Mouse (Mus musculus) embryonic stem cell, embryonic (primary cell): ENCODE measurements around the gene Pid1.

Experiments
- CTCF ChIA-PET, 4 experiments: fragments of 300-600 bp in 2 of 4; fragments of 350-600 bp in 2 of 4; sonication (Branson Sonifier 250); formaldehyde crosslinking; loops; one replicate each; lab custom pipeline; 2022; ENCODE audit warnings: inconsistent platforms in 2 of 4; lab: Charles Lee
- POLR2A ChIA-PET, 4 experiments: fragments of 300-600 bp in 2 of 4; fragments of 350-600 bp in 2 of 4; sonication (Branson Sonifier 250); formaldehyde crosslinking; loops; one replicate each; lab custom pipeline; 2022; ENCODE audit warnings: antibody characterized with exemption in 4 of 4, inconsistent platforms in 1 of 4; lab: Charles Lee

The Pid1 gene

DNA sequence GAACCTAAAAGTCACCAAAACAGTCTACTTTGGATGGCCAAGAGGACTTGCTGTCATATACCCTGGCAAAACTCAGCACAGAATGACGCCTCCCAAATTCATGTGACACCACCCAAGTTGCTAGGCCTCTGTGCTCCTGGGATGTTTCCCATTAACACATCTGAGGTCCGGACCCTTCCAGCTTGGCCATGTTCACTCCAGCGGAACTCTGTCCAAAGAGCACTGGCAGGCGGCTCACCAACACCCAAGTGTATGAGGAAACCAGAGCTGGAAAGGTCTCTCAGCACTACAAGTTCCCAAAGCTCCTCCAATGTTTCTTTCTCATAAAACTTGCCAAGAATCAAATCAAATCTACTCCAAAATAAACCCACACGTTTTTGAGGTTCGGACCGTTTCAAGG lies 138.4 kb downstream of the Pid1 start:
- POLR2A ChIA-PET, result interaction anchor here in 2 of 4 experiments (1.2 to 1.9 kb wide), 3 partner anchors 13 to 59 kb away, joined by 3 to 6 read pairs (median 3); no protein-coding TSS in a partner anchor
- CTCF ChIA-PET, result interaction anchor here in 3 of 4 experiments (0.6 to 1.1 kb wide), 3 partner anchors 16 to 561 kb away, joined by 3 read pairs; no protein-coding TSS in a partner anchor

DNA sequence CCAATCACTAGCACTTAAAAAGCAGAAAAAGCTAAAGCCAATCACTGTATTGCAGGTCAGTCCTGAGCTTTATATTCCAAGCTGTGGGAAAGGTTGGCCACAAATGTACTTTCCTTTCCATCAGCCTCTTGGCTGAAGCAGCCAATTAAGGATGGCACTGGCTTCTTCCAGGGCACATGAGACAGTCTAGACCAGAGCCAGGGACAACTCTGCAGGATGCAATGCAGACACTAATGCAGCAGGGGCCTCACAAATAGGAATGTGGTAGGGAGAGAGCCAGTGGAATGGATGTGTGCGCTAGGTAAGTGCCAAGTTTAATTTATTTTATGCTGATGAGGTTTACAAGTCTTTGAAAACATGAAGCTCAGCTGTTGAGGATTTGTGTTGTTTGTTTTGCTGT lies 141.9 kb downstream of the Pid1 start:
- ChIA-PET CTCF (no interaction called here), POLR2A (no interaction called here)

DNA sequence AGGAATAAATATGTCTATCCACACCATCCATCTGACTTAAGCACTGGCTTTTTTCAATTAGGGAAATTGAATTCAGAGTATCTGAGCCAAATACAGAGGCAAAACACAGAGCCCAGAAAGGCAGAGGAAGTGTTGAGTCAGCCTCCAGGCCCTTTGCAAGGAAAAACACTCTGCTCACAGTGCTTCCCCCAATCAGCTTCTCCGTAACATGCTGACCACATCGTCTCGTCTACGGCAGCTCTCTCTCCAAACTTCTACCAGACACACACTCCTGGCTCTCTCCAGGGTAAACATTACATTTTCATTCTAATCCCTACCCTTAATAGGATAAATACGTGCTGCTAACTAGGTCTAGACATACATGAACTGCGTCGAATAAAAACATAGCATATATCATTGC lies 145.4 kb downstream of the Pid1 start:
- ChIA-PET CTCF (no interaction called here), POLR2A (interaction anchor here in 2 of 4 experiments (1.4 kb wide), 2 partner anchors 12 to 114 kb away, joined by 3 read pairs; no protein-coding TSS in a partner anchor)

DNA sequence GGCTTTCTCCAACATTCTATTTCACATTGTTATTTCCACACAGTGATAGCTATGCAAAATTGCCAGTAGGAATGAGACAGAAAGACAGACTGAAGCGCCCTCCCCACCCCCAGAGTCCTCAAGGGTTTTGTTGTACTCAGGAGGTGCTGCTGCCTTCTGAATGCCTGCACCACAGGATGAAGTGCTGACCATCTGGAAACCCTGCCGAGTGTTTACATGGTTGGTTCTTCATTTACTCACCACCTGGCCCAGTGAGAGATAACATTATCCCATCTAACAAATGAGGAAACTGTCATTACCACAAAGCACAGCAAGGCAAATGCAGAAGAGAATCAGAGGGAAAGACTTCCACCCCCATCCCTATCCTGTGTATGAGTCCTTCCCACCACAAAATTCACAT lies 146.2 kb downstream of the Pid1 start:
- ChIA-PET POLR2A (interaction anchor here in 1 of 4 experiments (1.4 kb wide), 1 partner anchor 115 kb away, joined by 3 read pairs; no protein-coding TSS in a partner anchor), CTCF (no interaction called here)

DNA sequence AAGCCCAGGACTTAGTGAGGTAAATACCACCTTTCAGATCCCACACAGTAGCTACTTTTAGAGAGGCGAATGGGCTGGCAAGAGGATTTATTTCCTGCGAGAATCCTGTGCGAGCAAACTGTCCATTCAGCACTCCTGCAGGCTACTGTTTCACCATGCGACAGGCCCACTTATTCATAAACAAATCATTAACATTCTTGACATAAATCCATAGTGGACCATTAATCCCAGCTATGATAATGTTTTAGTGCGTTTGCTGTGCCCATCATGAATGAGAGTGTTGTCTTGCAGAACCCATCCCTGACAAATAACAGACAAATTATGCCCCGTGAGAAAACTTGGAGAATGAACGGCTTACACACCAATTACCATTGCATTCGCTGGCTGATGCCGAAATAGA lies 152.5 kb downstream of the Pid1 start:
- ChIA-PET POLR2A (no interaction called here), CTCF (no interaction called here)

DNA sequence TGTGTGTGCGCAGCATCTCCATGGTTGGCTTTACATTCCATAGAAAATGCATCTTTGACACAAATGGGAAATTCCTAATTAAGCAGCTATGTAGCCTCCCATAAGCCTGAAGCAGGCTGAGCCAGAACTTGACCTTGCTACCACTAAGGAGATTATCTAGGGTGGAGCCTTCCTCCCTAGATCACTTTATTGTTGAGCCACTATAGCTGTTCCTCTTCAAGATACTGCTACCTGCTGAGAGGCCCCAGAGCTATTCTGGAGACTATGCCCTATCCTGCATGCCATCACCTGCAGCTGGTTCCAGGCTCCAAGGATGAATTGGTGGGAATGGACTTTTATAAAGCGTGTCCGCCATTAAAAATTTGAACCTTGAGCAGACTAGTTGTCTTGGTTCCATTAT lies 158.2 kb downstream of the Pid1 start:
- ChIA-PET CTCF (interaction anchor here in 2 of 4 experiments (0.6 kb wide), 2 partner anchors 13 to 37 kb away, joined by 3 to 6 read pairs; no protein-coding TSS in a partner anchor), POLR2A (interaction anchor here in 2 of 4 experiments (0.6 to 1.6 kb wide), 5 partner anchors 13 to 674 kb away, joined by 3 to 5 read pairs (median 3); no protein-coding TSS in a partner anchor)

DNA sequence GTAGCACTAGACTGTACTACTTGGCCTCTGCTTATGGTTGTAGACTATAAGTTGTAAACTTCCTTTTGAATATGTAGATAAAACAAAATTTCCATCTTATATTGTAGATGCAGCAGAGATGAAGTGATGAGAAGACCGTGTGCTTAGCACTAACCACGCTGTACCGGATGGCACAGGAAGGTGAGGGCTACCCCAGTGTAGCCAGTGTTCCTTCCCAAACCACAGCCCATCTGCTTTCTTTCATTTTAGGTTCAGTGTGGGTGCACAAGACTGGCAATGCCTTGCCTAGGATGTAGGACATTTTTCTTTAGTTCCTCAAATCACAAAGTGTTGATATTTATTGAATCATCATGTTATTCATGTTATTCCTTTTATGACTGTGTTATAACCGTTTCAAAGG lies 160.5 kb downstream of the Pid1 start:
- POLR2A ChIA-PET, result no interaction called here
- CTCF ChIA-PET, result no interaction called here

DNA sequence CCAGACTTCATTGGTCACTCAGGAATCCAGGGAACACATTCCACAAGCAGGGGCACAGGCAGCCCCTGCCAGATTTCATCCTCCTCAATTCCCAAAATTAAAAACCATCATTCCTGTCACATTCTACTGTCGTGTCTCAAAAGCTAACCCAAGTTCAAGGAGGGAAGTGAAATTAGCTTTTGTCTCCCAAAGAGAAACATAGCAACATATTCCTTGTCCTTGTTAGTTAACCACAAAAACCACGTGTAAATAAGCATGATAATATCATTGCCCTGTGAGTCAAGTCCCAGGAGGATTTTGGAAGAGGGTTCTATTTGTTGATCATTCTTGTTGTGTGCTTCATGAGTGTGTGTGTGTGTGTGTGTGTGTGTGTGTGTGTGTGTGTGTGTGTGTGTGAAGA lies 164.1 kb downstream of the Pid1 start:
- ChIA-PET POLR2A (interaction anchor here in 1 of 4 experiments (0.7 kb wide), 1 partner anchor 84 kb away, joined by 4 read pairs; no protein-coding TSS in a partner anchor), CTCF (no interaction called here)

DNA sequence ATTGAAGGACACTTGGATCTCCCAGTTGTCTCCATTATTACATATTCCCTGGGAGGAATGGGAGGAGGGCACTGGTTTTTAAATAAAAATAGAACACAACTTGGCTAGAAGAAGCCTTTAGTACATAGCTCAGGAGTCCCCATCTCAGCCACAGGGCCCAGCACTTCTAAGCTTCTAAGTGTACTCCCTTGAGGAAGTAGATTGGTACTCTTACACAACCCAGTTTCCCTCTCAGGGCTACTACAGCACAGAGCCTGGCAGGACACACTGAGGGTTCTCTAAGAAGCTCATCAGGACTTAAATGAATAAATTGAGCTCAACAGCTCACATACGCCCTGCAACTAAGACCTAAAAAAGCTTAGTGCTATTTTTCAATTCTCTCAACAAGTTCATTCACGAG lies 165.1 kb downstream of the Pid1 start:
- POLR2A ChIA-PET, result interaction anchor here in 2 of 4 experiments (1.0 to 1.2 kb wide), 2 partner anchors 10 kb away, joined by 3 to 5 read pairs; no protein-coding TSS in a partner anchor

DNA sequence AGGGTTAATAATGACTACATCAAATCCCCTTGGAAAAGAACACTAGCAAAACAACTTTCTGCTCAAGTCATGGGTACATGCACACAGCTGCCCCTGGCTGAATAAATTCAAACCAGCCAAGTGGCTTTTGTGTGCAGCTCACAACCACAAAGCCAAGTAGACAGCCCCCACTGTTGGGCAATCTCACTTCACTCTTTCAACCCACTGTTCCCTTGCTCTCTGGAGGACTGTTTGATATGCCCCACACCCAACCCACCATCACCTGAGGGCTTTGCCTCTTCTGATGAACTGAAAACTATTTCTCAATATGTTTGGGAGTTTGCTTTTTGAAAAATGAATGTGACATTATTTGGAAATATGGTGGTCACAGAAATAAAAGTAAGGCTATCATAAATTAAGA lies 171.8 kb downstream of the Pid1 start:
- ChIA-PET POLR2A (no interaction called here), CTCF (no interaction called here)

More for the DNA sequence above, 165.1 kb downstream of the Pid1 start:
- CTCF ChIA-PET, result interaction anchor here in 1 of 4 experiments (0.5 kb wide), 1 partner anchor 21 kb away, joined by 3 read pairs; no protein-coding TSS in a partner anchor

DNA sequence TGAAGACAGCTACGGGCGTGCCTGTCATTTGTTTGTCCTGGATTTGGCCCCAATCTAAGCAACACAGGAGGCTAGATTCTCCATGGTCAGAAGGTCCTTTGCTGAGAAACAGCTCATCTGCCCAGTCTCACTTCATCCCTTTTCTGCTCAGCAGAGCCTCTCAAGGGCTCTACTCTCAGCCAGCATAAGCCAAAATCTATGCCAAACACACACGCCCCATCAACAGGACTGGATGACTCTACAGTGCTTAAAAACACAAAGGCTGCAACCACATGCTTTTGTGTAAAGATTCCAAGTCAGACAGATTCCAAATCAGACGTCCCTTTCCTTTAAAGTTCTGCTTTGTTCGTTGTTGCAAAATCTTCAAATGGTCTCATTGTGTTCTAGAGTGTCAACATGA lies 174.5 kb downstream of the Pid1 start:
- ChIA-PET CTCF (no interaction called here), POLR2A (interaction anchor here in 2 of 4 experiments (1.1 kb wide), 2 partner anchors 9 to 13 kb away, joined by 3 read pairs; no protein-coding TSS in a partner anchor)

DNA sequence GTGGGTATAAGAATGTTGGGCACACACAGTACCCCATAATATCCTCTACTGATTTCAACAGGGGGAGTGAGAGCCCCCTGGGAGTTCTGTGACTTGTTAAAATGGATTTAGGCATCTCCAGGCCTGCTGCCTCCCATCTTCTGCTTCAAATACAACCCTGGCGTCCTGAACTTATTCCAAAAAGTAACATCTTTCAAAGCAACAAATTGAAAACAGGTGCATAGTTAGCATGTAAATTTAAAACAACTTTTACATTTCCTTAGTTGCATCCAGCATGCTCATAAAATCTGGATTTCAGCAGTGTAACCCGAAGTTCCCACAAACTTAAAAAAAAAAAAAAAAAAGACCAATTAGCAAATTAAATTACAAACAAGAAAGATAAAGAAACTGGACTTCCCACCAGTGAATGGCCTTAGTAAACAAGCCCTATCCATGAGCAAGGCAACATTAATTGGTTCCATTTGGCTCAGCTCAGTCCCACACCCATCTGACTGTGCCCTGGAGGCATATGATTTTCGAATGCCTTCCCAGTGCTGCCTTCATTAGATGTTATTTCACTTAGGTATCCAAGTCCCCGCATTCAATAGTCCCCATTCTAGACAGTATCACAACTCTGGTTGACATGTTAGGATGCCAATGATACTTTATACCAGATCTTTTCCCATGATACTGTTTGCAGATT lies 177.1 kb downstream of the Pid1 start:
- ChIA-PET POLR2A (interaction anchor here in 1 of 4 experiments (0.7 kb wide), 1 partner anchor 42 kb away, joined by 3 read pairs; no protein-coding TSS in a partner anchor), CTCF (no interaction called here)

DNA sequence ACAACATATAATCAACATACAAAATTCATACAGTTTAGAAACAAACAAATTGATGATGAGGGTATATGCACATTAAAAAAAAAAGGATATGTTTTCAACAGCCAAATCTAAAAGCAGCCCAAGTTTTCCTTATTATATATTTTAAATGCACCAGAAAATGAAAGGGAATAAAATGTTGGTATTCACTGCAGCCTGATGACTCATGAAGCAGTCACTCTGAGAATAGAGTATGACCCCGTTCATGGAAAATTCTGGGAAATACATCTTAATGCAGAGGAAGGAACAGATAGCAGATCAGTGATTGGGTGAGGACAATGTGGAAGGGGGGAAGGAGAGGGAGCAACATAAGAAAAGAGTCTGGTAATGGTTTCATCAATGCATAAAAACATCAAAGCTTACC lies 186.3 kb downstream of the Pid1 start:
- POLR2A ChIA-PET, result interaction anchor here in 2 of 4 experiments (0.6 to 1.4 kb wide), 4 partner anchors 12 to 228 kb away, joined by 3 to 4 read pairs (median 4); no protein-coding TSS in a partner anchor
- CTCF ChIA-PET, result interaction anchor here in 1 of 4 experiments (0.6 kb wide), 1 partner anchor 21 kb away, joined by 3 read pairs; no protein-coding TSS in a partner anchor

DNA sequence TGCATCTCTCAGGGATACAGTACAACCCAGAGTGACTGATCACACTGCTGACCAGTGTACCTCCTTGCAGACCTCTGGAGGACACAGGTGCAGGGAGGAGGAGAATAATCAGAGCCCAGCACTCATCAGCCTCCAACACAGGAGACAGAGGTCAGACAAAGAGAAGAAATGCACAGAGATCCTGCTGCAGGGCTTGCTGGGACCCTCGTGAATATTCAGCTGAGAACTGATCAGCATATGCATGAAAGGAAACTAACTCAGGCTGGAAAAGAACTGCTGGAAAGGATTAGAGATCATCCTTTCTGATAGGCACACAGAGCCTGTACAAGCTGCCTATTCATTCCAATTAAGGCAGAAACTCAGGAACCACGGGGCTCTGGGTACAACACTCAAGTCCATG lies 186.9 kb downstream of the Pid1 start:
- POLR2A ChIA-PET, result interaction anchor here in 2 of 4 experiments (0.6 to 1.4 kb wide), 6 partner anchors 13 to 228 kb away, joined by 3 to 4 read pairs (median 3); no protein-coding TSS in a partner anchor
- CTCF ChIA-PET, result interaction anchor here in 2 of 4 experiments (0.5 to 0.6 kb wide), 2 partner anchors 8 to 125 kb away, joined by 3 read pairs; no protein-coding TSS in a partner anchor

DNA sequence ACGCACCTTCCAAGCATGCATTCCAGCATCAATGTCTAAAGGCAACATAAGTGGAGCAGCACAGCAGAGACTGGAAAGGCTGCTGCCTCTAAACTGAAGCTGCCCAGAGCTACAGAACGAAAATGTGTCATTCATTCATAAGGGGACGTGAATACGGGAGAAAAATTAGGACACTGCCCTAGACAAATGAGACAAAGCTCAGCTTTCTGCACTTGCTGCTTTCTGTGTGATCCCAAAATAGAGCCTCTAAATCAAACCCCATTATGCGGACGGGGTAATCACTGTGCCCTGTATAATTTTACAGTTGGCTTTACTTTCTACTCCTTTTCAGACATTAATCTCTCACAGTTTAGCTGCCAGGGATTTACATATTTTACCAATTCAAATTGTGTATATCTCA lies 191.0 kb downstream of the Pid1 start:
- POLR2A ChIA-PET, result interaction anchor here in 1 of 4 experiments (0.7 kb wide), 1 partner anchor 15 kb away, joined by 4 read pairs; no protein-coding TSS in a partner anchor
- CTCF ChIA-PET, result interaction anchor here in 2 of 4 experiments (0.5 to 0.7 kb wide), 2 partner anchors 25 to 83 kb away, joined by 3 read pairs; no protein-coding TSS in a partner anchor

DNA sequence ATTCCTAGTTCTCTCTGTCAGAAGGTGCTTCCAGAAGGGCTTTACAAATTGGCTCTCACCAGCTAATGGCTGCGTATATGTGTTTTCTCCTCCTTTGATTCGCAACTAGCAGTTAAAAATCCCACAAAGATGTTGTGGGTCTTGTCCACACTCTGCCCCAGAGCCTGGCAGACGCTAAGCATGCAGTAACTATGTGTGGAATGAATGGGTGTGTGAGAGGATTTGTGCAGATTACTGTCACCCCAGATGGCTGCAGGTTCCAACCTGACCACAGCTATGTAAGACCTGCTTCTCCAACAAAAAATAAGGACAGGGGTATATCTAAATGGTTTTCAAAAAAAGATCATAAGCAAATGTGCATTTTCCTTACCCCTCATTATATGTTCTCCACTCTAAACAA lies 206.2 kb downstream of the Pid1 start:
- POLR2A ChIA-PET, result interaction anchor here in 1 of 4 experiments (0.6 kb wide), 1 partner anchor 16 kb away, joined by 4 read pairs; no protein-coding TSS in a partner anchor
- CTCF ChIA-PET, result no interaction called here

DNA sequence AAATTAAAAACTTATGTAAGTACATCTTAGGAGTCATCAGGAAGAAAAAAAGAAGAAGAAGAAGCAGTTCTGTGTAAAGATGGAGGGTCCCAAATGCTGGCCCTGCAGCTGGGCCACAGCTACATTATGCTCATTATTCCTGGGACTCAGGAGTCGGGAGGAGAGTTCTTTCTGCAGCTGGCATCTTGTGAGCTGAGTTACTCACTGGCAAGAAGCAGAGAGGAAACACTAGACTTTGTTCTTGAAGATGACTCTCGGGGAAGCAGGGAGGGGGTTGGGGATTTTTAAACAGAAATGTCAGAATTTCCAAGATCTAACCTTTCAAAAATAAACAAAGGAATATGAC lies 208.4 kb downstream of the Pid1 start:
- CTCF ChIA-PET, result interaction anchor here in 1 of 4 experiments (0.7 kb wide), 1 partner anchor 732 kb away, joined by 4 read pairs; no protein-coding TSS in a partner anchor

DNA sequence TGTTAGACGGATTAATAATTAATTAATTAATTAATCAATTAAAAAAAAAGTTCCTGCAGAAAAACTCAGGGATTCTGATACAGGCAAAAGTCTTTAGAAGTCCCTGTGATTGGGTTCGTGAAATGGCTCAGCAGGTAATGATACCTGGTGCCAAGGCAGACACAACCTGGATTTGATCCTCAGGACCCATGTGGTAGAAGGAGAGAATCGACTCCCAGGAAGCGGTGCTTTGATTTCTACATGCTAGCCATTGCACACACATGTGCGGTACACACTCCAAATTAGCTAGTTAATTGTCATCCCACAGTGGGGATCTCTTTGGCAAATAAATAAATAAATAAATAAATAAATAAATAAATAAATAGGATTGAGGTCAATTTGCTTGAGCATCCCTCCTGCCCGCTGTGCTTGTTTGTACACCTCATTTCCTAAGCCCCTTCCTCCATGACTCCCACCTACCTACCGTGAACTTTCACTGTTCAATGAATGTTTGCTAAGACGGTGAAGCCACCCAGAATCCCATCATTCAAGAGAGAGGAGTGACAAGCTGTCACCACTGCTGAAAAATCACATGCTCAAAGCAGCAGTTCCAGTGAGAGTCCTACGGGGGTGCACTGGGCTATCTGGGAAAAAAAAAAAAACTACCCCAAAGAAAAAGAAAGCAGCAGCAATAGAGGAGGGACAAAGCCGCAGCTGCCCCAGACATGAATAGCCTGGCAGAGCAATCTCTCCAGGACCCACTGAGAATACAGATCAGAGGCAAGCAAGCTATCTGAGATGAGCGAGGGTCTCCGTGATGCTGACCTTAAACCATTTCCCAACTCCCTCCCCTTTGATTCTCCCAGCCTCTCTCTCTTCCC lies 209.0 kb downstream of the Pid1 start:
- ChIA-PET CTCF (interaction anchor here in 1 of 4 experiments (0.7 kb wide), 1 partner anchor 733 kb away, joined by 4 read pairs; no protein-coding TSS in a partner anchor), POLR2A (interaction anchor here in 2 of 4 experiments (0.5 to 0.7 kb wide), 2 partner anchors 22 to 27 kb away, joined by 3 read pairs; no protein-coding TSS in a partner anchor)

More for the DNA sequence above, 208.4 kb downstream of the Pid1 start:
- POLR2A ChIA-PET, result interaction anchor here in 3 of 4 experiments (0.5 to 0.7 kb wide), 3 partner anchors 21 to 28 kb away, joined by 3 to 4 read pairs (median 3); no protein-coding TSS in a partner anchor
